Mouse (Mus musculus) heart, postnatal 10 days (tissue): Measurements from ENCODE around the gene Rhbdl3. TPM values are rescaled to one million over a fixed set of nuclear protein-coding genes. Genes with fewer than 3 reads are reported as not detected.
A peak's percentile ranks its signal among the peaks of the same experiment; 100 is the strongest.
"Not testable (repeated sequence)": the region's sequence is repeated elsewhere in the genome, so short reads cannot be mapped to it uniquely, and the experiment has no call there.

Experiments
- DNase-seq, 2 experiments: peaks; one replicate each; pipeline ENCODE4 v3.0.0; 2021
- intact Hi-C: fragments of 180-260 bp; cut with DNase I; formaldehyde crosslinking; loops from one replicate; pipeline ENCODE4 v1.15.1; 2025
- total RNA-seq, 2 experiments: library from RNA; stranded (reverse); gene quantifications; 2 replicates each; pipeline ENCODE4 v1.2.3; 2021

Rhbdl3 gene
- total RNA-seq, 2 experiments from 2014 or later, result 2.3 to 2.5 TPM

DNA sequence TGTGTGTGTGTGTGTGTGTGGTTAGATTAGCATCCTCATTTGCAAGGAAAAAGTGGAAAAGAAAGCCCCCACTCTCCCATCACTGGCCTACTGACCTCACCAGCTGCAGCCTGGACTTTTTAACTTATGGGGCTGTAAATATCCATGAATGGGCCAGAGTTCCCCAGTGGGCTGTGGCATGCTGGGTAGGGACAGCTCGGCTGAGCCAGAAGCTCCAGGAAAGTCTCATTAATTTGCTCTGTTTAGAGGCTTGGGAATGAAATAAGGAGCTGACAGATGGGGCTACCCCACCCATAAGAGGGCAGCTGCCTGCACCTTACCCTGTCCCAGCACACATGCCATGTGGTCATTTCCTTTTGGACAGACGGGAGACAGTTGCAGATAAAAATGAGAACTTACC, 11.3 kb downstream of the Rhbdl3 start:
- intact Hi-C loops, result no loop called here
- no peak for DNase-seq

DNA sequence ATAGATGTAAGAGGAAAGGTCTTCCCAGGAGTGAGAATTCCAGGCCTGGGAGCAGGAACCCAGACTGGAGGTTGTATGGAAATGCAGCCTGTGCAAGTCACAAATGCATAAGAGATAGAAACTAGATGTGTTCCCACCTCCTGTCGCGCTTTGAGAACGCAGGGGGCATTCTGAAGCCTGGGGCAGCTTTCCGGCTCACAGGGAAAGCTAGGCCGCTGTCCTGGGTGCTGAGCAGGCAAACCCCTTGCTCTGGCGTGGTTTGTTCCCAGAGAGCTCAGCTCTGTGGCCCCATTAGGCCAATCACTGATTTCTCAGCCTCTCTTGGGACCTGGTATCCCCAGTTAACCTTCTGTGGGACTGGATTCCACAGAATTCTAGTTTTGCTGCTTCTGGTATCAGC, 11.9 kb downstream of the Rhbdl3 start:
- intact Hi-C loops, result no loop called here
- DNase-seq, result peak; percentile 37 to 55

DNA sequence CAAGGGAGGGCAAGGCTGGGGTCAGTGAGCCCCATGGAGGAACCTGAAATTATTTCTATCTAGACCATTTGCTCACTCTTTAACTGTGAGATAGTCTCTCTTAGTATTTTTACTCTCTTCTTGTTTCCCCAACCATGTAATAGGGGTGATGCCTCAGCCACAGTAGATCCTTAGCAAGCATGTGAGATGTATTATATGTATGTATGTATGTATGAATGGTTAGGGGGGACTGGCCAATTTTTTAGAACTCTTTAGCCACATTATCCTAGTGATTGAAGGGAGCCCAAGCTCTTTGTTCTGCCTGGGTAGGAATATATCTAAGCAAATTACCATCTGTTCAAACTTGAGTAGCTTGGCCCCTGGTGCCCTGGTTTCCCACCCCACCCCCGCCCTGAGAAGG, 12.8 kb downstream of the Rhbdl3 start:
- intact Hi-C loops, result no loop called here
- no peak for DNase-seq

GRCm38 (mm10) chr11:80313944-80314343, 13.2 kb downstream of the Rhbdl3 start:
- intact Hi-C loops, result no loop called here
- DNase-seq, result no peak

DNA sequence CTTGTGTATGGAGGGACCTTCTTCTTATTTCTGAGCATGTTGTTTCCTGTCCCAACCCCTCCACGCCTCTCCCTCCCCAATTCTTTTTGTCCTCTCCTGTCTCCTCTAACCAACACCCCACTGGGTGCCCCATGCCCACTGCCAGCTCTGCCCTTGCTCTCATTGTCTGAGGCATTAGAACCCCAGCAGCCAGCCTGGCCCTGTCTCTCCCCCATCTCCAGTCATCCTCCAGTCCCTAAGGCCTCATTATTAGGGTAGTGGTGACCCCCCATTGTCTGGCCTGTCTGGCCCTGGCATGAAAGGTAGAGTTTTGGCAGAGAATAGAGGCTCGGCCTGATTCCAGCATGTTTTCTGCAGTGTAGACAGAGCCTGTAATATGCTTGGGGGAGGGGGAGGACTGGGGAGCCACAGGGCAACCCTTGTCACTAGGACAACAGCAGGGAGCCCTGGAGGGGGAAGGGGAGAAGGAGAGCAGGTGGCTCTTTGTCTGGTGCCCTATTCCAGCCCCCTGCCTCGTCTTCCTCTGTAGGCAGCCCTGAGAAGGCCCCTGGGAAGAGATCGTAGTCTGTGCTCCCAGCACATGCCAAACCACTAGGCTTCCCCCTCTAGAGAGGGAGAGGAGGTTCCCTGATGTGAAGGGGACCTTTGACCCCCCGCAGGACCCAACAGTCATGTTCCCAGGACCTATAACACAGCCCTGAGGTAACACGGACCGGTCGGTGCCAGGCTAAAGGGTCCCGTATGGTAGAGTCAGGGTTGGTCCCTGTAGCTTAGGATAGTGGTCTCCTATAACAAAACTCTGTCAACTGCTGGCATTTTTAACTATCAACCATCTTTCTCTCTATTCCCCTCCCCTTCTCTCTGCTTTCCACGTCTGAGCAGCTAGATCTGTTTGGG, 15.3 kb downstream of the Rhbdl3 start:
- DNase-seq, result no peak
- intact Hi-C loops, result no loop called here

- DNase-seq, result no peak
- intact Hi-C loops, result no loop called here
Observed at GRCm38 (mm10) chr11:80323255-80323654, 22.5 kb downstream of the Rhbdl3 start.

DNA sequence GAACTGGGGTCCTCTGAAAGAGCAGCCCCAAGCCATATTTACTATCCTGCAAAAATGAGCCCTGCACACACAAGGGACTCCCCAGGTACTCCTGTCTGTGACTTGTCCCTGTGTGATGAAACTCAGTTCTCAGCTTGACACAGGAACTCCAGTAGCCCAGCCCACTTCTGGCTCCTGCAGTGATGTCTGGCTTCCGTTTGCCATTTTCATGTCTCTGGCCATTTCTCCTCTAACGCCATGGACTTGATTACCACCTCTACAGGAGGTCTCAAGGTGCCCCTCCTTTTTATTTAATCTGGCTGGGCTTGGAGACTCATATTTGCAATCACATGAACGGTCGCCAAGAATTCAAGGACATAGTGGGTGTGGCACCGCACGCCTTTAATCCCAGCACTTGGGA, 23.9 kb downstream of the Rhbdl3 start:
- no peak for DNase-seq
- intact Hi-C loops, result no loop called here

GRCm38 (mm10) chr11:80332709-80333400, 32.1 kb downstream of the Rhbdl3 start:
- DNase-seq, result peak in 1 of 2 experiments; percentile 15
- intact Hi-C loops, result no loop called here

DNA sequence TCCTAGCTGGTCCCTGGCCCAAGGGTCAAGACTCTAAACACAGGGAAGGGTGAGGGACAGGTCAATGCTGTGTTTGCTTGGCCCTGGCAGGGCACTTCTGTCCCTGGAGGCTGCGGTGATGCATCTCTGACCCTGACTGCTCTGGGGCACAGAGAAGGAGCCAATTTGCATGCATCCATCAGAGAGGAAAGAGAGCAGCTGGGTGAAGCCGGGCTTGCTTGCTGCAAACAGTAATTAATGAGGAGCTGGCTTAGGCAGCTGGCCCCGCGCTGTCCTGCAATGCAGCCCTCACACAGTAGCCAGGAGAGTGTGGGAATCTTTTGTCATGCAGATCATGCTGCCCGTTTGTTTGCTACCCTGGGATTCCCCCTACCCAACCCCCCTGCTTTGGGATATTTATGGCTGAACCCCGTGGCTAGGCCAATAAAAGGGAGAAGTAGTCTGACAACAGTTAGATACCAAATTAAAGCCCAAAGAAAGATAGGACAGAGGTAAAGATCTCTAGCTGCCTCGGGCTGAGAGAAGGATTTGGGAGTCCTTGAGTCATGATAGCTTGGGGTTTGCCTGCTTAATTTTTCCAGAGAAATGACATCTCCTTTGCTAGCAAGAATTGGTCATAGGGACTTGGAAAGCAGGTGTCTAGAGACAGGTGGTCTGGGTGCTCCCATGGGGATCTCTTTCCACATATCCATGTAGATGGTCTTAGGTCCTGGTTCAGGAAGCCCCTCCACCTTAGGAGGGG, 35.1 kb downstream of the Rhbdl3 start:
- no peak for DNase-seq
- intact Hi-C loops, result no loop called here

- intact Hi-C loops, result no loop called here
- DNase-seq, result peak; percentile 18 to 20
Observed at GRCm38 (mm10) chr11:80336351-80336730, 35.6 kb downstream of the Rhbdl3 start.

DNA sequence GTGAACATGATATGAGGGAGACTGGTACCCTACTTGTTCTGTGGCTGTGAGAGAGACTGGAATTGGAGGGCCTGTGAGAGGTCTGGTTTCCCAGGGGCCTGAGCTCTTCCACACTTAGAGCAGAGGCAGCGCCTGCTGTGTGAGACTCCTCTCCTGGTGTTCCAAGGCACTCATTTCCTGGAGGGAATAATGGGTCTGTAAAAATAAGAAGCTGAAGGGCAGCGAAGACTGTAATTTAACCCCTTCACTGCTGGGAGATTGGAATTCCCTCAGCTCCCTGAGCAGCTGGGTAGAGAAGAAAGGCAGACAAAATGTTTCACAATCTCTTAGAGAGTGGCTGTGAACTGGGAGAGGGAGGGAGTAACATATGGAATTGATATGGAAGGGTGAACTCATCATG, 41.8 kb downstream of the Rhbdl3 start:
- intact Hi-C loops, result no loop called here
- no peak for DNase-seq

- peak; percentile 84 to 91 for DNase-seq
- intact Hi-C loops, result loop anchor here (1.0 to 2.0 kb wide), 2 partner anchors 49 to 65 kb away; no protein-coding TSS in a partner anchor
Observed at GRCm38 (mm10) chr11:80351832-80352430, 51.2 kb downstream of the Rhbdl3 start.

DNA sequence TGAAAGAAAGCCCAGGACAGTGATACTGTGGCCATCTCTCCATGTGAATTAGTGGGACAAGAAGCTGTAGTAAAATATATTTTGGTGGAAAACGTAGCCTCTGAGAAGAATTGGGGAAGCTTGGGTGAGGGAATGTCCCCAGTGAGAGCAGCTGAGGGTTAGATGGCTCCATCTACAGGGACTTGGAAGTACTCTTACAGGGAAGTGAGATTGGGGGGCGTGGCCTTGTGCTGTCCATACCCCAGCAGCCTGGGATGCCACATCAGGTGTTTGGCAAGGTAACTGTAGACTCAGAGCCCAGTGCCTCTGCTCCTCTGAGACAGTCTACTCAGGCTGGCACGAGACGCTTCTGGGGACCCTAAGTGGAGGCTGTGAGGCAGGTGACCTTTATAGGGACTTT, 54.1 kb downstream of the Rhbdl3 start:
- DNase-seq, result peak in 1 of 2 experiments; percentile 31
- intact Hi-C loops, result no loop called here

GRCm38 (mm10) chr11:80368949-80369348, 68.2 kb downstream of the Rhbdl3 start:
- DNase-seq, result no peak
- intact Hi-C loops, result no loop called here

- intact Hi-C loops, result no loop called here
Observed at GRCm38 (mm10) chr11:80376651-80377050, 75.9 kb downstream of the Rhbdl3 start.

DNA sequence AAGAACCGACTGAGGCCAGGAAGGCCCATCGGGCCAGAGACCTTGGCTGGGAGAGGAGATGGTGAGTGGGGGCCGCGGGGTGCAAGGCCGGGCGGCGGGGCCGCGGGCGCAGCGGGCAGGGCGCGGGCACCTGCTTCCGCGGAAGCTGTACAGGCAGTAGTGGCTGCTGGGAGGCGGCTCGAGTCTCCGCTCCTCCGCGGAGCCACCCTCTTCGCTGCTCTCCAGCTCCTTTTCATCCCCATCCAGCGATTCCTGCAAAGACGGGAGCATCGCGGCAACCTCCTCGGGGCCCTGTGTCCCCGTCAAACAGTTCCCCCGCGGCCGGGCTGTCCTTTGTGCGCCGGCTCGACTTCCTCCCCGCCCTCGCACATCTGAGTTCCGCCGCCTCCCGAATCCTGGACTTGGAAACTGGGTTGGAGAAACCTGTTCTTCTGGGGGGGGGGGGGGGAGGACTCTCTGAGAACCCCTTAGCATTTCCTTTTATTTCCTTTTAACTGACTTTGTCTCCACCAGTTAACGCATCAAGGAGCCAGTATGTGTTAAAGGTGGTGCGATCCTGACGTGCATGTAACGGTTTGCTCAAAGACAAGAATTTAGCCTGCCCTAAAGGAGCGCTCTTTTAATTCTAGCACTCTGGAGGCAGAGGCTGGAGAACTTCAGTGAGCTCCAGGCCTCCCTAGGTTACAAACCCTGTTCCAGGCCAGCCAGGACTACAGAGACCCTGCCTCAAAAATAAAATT, 77.2 kb downstream of the Rhbdl3 start, which contains the start of gene 5730455P16Rik:
TSS of gene 5730455P16Rik (minus strand) at position 323 of the 740 bp plus-strand sequence.
- DNase-seq, result peak; percentile 86 to 91
- intact Hi-C loops, result no loop called here

More at GRCm38 (mm10) chr11:80376651-80377050, 75.9 kb downstream of the Rhbdl3 start:
- no peak for DNase-seq

DNA sequence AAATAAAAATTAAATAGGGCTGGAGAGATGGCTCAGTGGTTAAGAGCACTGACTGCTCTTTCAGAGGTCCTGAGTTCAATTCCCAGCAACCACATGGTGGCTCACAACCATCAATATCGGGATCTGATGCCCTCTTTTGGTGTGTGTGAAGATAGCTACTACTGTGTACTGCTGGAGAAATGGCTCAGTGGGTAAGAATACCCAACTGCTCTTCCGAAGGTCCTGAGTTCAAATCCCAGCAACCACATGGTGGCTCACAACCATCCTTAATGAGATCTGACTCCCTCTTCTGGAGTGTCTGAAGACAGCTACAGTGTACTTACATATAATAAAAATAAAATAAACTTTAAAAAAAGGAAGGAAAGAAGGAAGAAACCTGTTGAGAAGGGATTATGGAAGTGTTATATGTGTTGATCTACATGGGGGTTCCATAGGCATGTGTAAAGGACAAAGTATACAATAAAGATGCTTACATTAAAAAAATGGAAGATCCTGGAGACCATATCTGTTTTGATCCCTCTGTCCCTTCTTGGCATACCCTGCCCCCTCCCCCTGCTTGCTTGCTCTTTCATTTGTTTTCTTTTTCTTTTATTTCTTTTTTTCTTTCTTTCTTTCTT, 77.8 kb downstream of the Rhbdl3 start:
- intact Hi-C loops, DNase-seq: not testable (repeated sequence)

- intact Hi-C loops, DNase-seq: not testable (repeated sequence)
Observed at GRCm38 (mm10) chr11:80379184-80379583, 78.5 kb downstream of the Rhbdl3 start.

- peak in 1 of 2 experiments; percentile 68 for DNase-seq
- intact Hi-C loops, result no loop called here
Observed at GRCm38 (mm10) chr11:80382626-80383018, 81.9 kb downstream of the Rhbdl3 start.
